Mouse (Mus musculus): Measurements from ENCODE around the gene Gm7030. TPM values are rescaled to one million over a fixed set of nuclear protein-coding genes. Genes with fewer than 3 reads are reported as not detected.
"Not testable (repeated sequence)": the region's sequence is repeated elsewhere in the genome, so short reads cannot be mapped to it uniquely, and the experiment has no call there.

Gm7030 gene
- polyA plus RNA-seq, 1 experiment from 2014 or later = not detected

GRCm38 (mm10) chr17:36131516-36132265, 2.5 kb upstream of the Gm7030 start:
- Histone ChIP-seq H3K27ac (replicated peaks) (no peak overlapping the region), H3K9me3 (replicated peaks) (no peaks in the 10 kb centered on the region), H3K9ac (replicated peaks) (no peak overlapping the region), H3K27me3 (replicated peaks) (peaks cover 22% of the 10 kb centered on the region), H3K4me2 (no peak overlapping the region), H3K36me3 (no peaks in the 10 kb centered on the region), H3K4me3 (replicated peaks) (no peak overlapping the region), H3K4me1 (no peaks in the 10 kb centered on the region)
- ATAC-seq (ENCODE audit: low FRiP score) = no peak
- WGBS = 77% methylated on average over 5 of the region's 5 CpGs

- H3K4me2 ChIP-seq; H3K36me3 ChIP-seq; H3K4me1 ChIP-seq; H3K9ac ChIP-seq (replicated peaks); ATAC-seq (ENCODE audit: low FRiP score); H3K4me3 ChIP-seq (replicated peaks); H3K27ac ChIP-seq (replicated peaks); H3K9me3 ChIP-seq (replicated peaks): not testable (repeated sequence)
- 68% methylated on average over 11 of the region's 13 CpGs for WGBS
- H3K27me3 ChIP-seq (replicated peaks) = peaks cover 13% of the 10 kb centered on the region
Measured at GRCm38 (mm10) chr17:36128525-36128924, 700 bp downstream of the Gm7030 start.

GRCm38 (mm10) chr17:36124111-36124510, 5.1 kb downstream of the Gm7030 start:
- not testable (repeated sequence) for H3K27ac ChIP-seq (replicated peaks); H3K9ac ChIP-seq (replicated peaks); H3K36me3 ChIP-seq; ATAC-seq (ENCODE audit: low FRiP score); H3K4me3 ChIP-seq (replicated peaks); H3K9me3 ChIP-seq (replicated peaks); H3K4me1 ChIP-seq; H3K4me2 ChIP-seq
- WGBS = 84% methylated on average over 3 of the region's 3 CpGs
- peaks cover 27% of the 10 kb centered on the region for H3K27me3 ChIP-seq (replicated peaks)

GRCm38 (mm10) chr17:36121352-36122020, 7.7 kb downstream of the Gm7030 start, which contains the start of gene Gm19684:
Gene Gm19684, plus strand, starts transcription at chr17:36121678.
- 4% methylated on average over 8 of the region's 8 CpGs for WGBS
- not testable (repeated sequence) for H3K9me3 ChIP-seq (replicated peaks); H3K9ac ChIP-seq (replicated peaks); H3K27ac ChIP-seq (replicated peaks); H3K4me1 ChIP-seq; H3K36me3 ChIP-seq
- peak; percentile 68; the same call in 1 of the 2 replicates for ATAC-seq (ENCODE audit: low FRiP score)
- H3K27me3 ChIP-seq (replicated peaks) = peaks cover 31% of the 10 kb centered on the region
- H3K4me2 ChIP-seq = peak within 1 kb of the TSS; percentile 47
- 0 out of 2 replicates have a peak within 1 kb of the TSS, but pooled peaks have one; percentile 8 for H3K4me3 ChIP-seq (replicated peaks)

GRCm38 (mm10) chr17:36120839-36121238, 8.4 kb downstream of the Gm7030 start:
- not testable (repeated sequence) for H3K4me3 ChIP-seq (replicated peaks); H3K4me1 ChIP-seq
- peak overlapping the region; percentile 47 for H3K4me2 ChIP-seq

GRCm38 (mm10) chr17:36116545-36116944, 12.7 kb downstream of the Gm7030 start:
- H3K4me2 ChIP-seq; ATAC-seq (ENCODE audit: low FRiP score); H3K27ac ChIP-seq (replicated peaks); H3K4me3 ChIP-seq (replicated peaks); H3K36me3 ChIP-seq; H3K9ac ChIP-seq (replicated peaks); H3K9me3 ChIP-seq (replicated peaks); H3K4me1 ChIP-seq: not testable (repeated sequence)
- WGBS = 22% methylated on average over 3 of the region's 3 CpGs
- peaks cover 24% of the 10 kb centered on the region for H3K27me3 ChIP-seq (replicated peaks)

More at GRCm38 (mm10) chr17:36120839-36121238, 8.4 kb downstream of the Gm7030 start:
- ATAC-seq (ENCODE audit: low FRiP score) = peak; percentile 45; the same call in 1 of the 2 replicates
- H3K36me3 ChIP-seq; H3K9me3 ChIP-seq (replicated peaks); H3K9ac ChIP-seq (replicated peaks); H3K27ac ChIP-seq (replicated peaks): not testable (repeated sequence)
- peaks cover 31% of the 10 kb centered on the region for H3K27me3 ChIP-seq (replicated peaks)
- 23% methylated on average over 18 of the region's 18 CpGs for WGBS

GRCm38 (mm10) chr17:36113979-36114593, 15.1 kb downstream of the Gm7030 start:
- not testable (repeated sequence) for H3K4me3 ChIP-seq (replicated peaks); H3K9me3 ChIP-seq (replicated peaks); H3K9ac ChIP-seq (replicated peaks); H3K4me2 ChIP-seq; H3K27ac ChIP-seq (replicated peaks); H3K36me3 ChIP-seq; ATAC-seq (ENCODE audit: low FRiP score)
- H3K27me3 ChIP-seq (replicated peaks) = peaks cover 30% of the 10 kb centered on the region
- WGBS = 21% methylated on average over 6 of the region's 6 CpGs
- peaks cover 11% of the 10 kb centered on the region for H3K4me1 ChIP-seq

GRCm38 (mm10) chr17:36111510-36111868, 17.7 kb downstream of the Gm7030 start:
- not testable (repeated sequence) for H3K27ac ChIP-seq (replicated peaks); H3K36me3 ChIP-seq; H3K9me3 ChIP-seq (replicated peaks)
- peak overlapping the region; percentile 36 for H3K9ac ChIP-seq (replicated peaks)
- peak; percentile 34 for ATAC-seq (ENCODE audit: low FRiP score)
- peaks cover 11% of the 10 kb centered on the region for H3K4me1 ChIP-seq
- WGBS = 2% methylated on average over 10 of the region's 10 CpGs
- peaks cover 25% of the 10 kb centered on the region for H3K27me3 ChIP-seq (replicated peaks)
- peak overlapping the region; percentile 91 for H3K4me2 ChIP-seq
- peak overlapping the region; percentile 43 for H3K4me3 ChIP-seq (replicated peaks)

GRCm38 (mm10) chr17:36110641-36111509, 18.4 kb downstream of the Gm7030 start:
- Histone ChIP-seq H3K9ac (replicated peaks) (peak overlapping the region; percentile 36), H3K27me3 (replicated peaks) (peaks cover 25% of the 10 kb centered on the region), H3K4me2 (peak overlapping the region; percentile 91), H3K4me3 (replicated peaks) (peak overlapping the region; percentile 43), H3K4me1 (peaks cover 11% of the 10 kb centered on the region)
- H3K9me3 ChIP-seq (replicated peaks); H3K27ac ChIP-seq (replicated peaks); H3K36me3 ChIP-seq: not testable (repeated sequence)
- WGBS = 1% methylated on average over 57 of the region's 57 CpGs
- peak; percentile 76 for ATAC-seq (ENCODE audit: low FRiP score)

- H3K4me3 ChIP-seq (replicated peaks); H3K9me3 ChIP-seq (replicated peaks); ATAC-seq (ENCODE audit: low FRiP score); H3K36me3 ChIP-seq; H3K27ac ChIP-seq (replicated peaks); H3K9ac ChIP-seq (replicated peaks): not testable (repeated sequence)
- Histone ChIP-seq H3K4me2 (peak overlapping the region; percentile 91; the same call in 1 of the 2 replicates), H3K4me1 (peaks cover 11% of the 10 kb centered on the region), H3K27me3 (replicated peaks) (peaks cover 25% of the 10 kb centered on the region)
- WGBS = 66% methylated on average over 3 of the region's 3 CpGs
Measured at GRCm38 (mm10) chr17:36110129-36110528, 19.1 kb downstream of the Gm7030 start.

- H3K4me1 ChIP-seq; H3K4me3 ChIP-seq (replicated peaks); H3K27ac ChIP-seq (replicated peaks); H3K9me3 ChIP-seq (replicated peaks); H3K36me3 ChIP-seq; H3K4me2 ChIP-seq; H3K27me3 ChIP-seq (replicated peaks); H3K9ac ChIP-seq (replicated peaks); ATAC-seq (ENCODE audit: low FRiP score): not testable (repeated sequence)
- 84% methylated on average over 12 of the region's 12 CpGs for WGBS
Measured at GRCm38 (mm10) chr17:36102091-36102490, 27.1 kb downstream of the Gm7030 start.
